Mouse (Mus musculus) large intestine, adult 2 months (tissue): Measurements from ENCODE around the gene Dnaaf3. TPM values are rescaled to one million over a fixed set of nuclear protein-coding genes. Genes with fewer than 3 reads are reported as not detected.

Source experiments
- polyA plus RNA-seq: library from polyadenylated mRNA; depleted of rRNA; stranded (reverse); fragments of >200 nt; gene quantifications from 2 replicates; pipeline ENCODE4 v1.2.3, GENCODE M21; 2012; rRNA removed

Dnaaf3 gene
- polyA plus RNA-seq, 1 experiment: 2.4 TPM

Other genes with a start within 250 kb of the Dnaaf3 start
- gene Ncr1, start 194.7 kb downstream of the Dnaaf3 start, polyA plus RNA-seq: 0.19 and 0.29 TPM in 2 replicates
- gene Gp6, start 134.7 kb downstream of the Dnaaf3 start, polyA plus RNA-seq: 0.04 TPM in 1 of 2 replicates, not detected in the other
- 16.1 and 20.9 TPM in 2 replicates for gene Rdh13, start 86.8 kb downstream of the Dnaaf3 start, polyA plus RNA-seq
- 0.81 and 1.7 TPM in 2 replicates for gene Eps8l1, start 71.8 kb downstream of the Dnaaf3 start, polyA plus RNA-seq
- 42.8 and 51.7 TPM in 2 replicates for gene Ppp1r12c, start 30.8 kb downstream of the Dnaaf3 start, polyA plus RNA-seq
- gene Tnnt1, start 16.1 kb downstream of the Dnaaf3 start, polyA plus RNA-seq: 0.74 and 1.7 TPM in 2 replicates
- gene Tnni3, start 8.2 kb downstream of the Dnaaf3 start, polyA plus RNA-seq: 1.5 and 1.9 TPM in 2 replicates
- gene Syt5, start 15.1 kb upstream of the Dnaaf3 start, polyA plus RNA-seq: 4.5 and 5.3 TPM in 2 replicates
- gene Ptprh, start 71.6 kb upstream of the Dnaaf3 start, polyA plus RNA-seq: 85.7 and 191 TPM in 2 replicates
- gene Tmem86b, start 99.0 kb upstream of the Dnaaf3 start, polyA plus RNA-seq: 72.9 and 162 TPM in 2 replicates
- gene Ppp6r1, start 126.6 kb upstream of the Dnaaf3 start, polyA plus RNA-seq: 104 and 150 TPM in 2 replicates
- 32.7 and 34.4 TPM in 2 replicates for gene Hspbp1, start 152.6 kb upstream of the Dnaaf3 start, polyA plus RNA-seq
- gene Brsk1, start 158.2 kb upstream of the Dnaaf3 start, polyA plus RNA-seq: 1.7 and 2.3 TPM in 2 replicates
- gene Tmem150b, start 192.8 kb upstream of the Dnaaf3 start, polyA plus RNA-seq: 84.0 and 118 TPM in 2 replicates
- gene Kmt5c, start 207.7 kb upstream of the Dnaaf3 start, polyA plus RNA-seq: 95.6 and 126 TPM in 2 replicates
- 45.0 and 50.2 TPM in 2 replicates for gene Cox6b2, start 220.6 kb upstream of the Dnaaf3 start, polyA plus RNA-seq
- gene Fam71e2, start 238.8 kb upstream of the Dnaaf3 start, polyA plus RNA-seq: not detected in 2 replicates